Mouse (Mus musculus) neural tube, embryonic 11.5 days (tissue): ENCODE data around the gene Tle2. TPM values are rescaled to one million over a fixed set of nuclear protein-coding genes. Genes with fewer than 3 reads are reported as not detected.
A peak's percentile ranks its signal among the peaks of the same experiment; 100 is the strongest.

ENCODE experiments used
- ATAC-seq: fragments of 200-750 bp; cut with Nextera tagmentation; 2 replicates; pipeline ENCODE4 v1.8.0; 2017; ENCODE audit warnings: moderate number of reproducible peaks, mild to moderate bottlenecking, moderate TSS enrichment, moderate library complexity; ENCODE audit not compliant: insufficient read depth, low FRiP score, low TSS enrichment
- DNase-seq: peaks from one replicate; pipeline ENCODE4 v3.0.0-alpha.2; 2015; ENCODE audit warnings: low spot score
- H3K27ac ChIP-seq: fragments of 300-500 bp; sonication (generic); 2 replicates; pipeline ENCODE4 v1.5.1; 2014; ENCODE audit warnings: low read depth, mild to moderate bottlenecking, low read length
- H3K27me3 ChIP-seq: fragments of 300-500 bp; sonication (generic); 2 replicates; pipeline ENCODE4 v1.6.1; 2014; ENCODE audit warnings: mild to moderate bottlenecking, low read length, mixed read lengths; ENCODE audit not compliant: control insufficient read depth, insufficient read depth
- H3K36me3 ChIP-seq: fragments of 300-500 bp; sonication (generic); 2 replicates; pipeline ENCODE4 v1.6.1; 2014; ENCODE audit warnings: mild to moderate bottlenecking, low read length, moderate library complexity, mixed read lengths; ENCODE audit not compliant: control insufficient read depth, insufficient read depth
- H3K4me1 ChIP-seq: fragments of 300-500 bp; sonication (generic); 2 replicates; pipeline ENCODE4 v1.6.1; 2014; ENCODE audit warnings: low read length, mixed read lengths; ENCODE audit not compliant: control insufficient read depth, insufficient read depth
- H3K4me2 ChIP-seq: fragments of 300-500 bp; sonication (generic); 2 replicates; pipeline ENCODE4 v1.6.1; 2014; ENCODE audit warnings: low read depth, mild to moderate bottlenecking, moderate library complexity
- H3K4me3 ChIP-seq: fragments of 300-500 bp; sonication (generic); 2 replicates; pipeline ENCODE4 v1.5.1; 2014; ENCODE audit warnings: low read depth, low read length
- H3K9ac ChIP-seq: fragments of 300-500 bp; sonication (generic); 2 replicates; pipeline ENCODE4 v1.6.1; 2014; ENCODE audit warnings: mild to moderate bottlenecking, low read length
- H3K9me3 ChIP-seq: fragments of 300-500 bp; sonication (generic); 2 replicates; pipeline ENCODE4 v1.6.1; 2016; ENCODE audit warnings: low read length; ENCODE audit not compliant: control insufficient read depth
- WGBS: fragments of 180-500 bp; shearing (Covaris S2); extraction: QIAGEN DNeasy Blood & Tissue Kit; methylation state at CpG from one replicate; pipeline ENCODE4 v1.1.7; 2014; 5-methylcytosine and 5-hydroxymethylcytosine counted together
- polyA plus RNA-seq: library from polyadenylated mRNA; unstranded; fragments of >200 nt; fragmentation: Nextera tagmentation; extraction: Ambion mirVana; gene quantifications from 2 replicates; pipeline ENCODE4 v1.2.1, GENCODE M21; 2014

Tle2 gene
- polyA plus RNA-seq, 1 experiment from 2014 or later = 7.0 TPM

DNA sequence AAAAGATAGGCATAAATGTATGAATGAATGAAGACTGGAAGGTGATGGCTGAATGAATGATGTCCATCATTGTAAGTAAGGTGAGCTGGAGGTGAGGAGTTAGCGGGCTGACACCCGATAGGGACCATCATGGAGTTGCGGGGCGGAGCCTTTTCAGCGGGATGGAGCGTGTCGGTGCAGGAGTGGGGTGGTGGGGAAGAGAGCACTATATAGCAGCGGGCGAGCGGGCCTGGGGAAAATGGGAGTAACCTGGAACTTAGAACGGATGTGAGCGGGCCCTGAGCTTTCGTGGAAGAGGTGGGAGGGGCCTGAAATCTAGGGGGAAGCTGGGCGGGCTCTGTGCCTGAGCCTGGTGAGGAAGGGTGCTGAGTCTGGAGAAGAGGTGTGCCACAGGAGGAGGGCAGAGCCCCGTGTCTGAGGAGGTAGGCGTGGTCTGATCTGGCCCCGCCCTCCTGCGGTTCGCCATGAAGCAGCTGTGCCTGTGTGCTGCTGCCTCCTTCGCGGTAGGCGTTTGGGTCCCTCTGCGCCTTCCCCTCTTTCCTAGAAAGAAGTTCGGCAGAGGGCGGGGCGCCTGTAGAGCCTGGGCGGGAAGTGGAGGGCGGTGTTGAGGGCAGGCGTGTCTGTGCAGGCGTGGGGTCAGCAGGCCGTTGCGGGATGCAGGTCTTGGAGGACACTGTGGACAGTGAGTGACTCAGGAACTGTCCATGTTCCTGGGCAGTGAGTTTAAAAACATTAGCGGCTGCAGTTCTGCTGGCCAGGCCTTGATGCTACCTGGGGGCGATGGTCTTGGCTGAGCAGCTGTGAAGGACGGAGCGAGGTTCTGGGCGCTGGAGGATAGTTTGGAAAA is 59.1 kb downstream of the Tle2 start:
- Histone ChIP-seq H3K36me3 (no peaks in the 10 kb centered on the region), H3K27ac (no peak overlapping the region), H3K9ac (peak overlapping the region; percentile 57), H3K4me1 (no peaks in the 10 kb centered on the region), H3K27me3 (no peaks in the 10 kb centered on the region), H3K4me2 (peak overlapping the region; percentile 65), H3K9me3 (no peaks in the 10 kb centered on the region), H3K4me3 (peak overlapping the region; percentile 35)
- 2% methylated on average over 37 of the region's 37 CpGs for WGBS
- DNase-seq = peak; percentile 89
- peak; percentile 84 for ATAC-seq

- Histone ChIP-seq H3K4me2 (no peak overlapping the region), H3K27me3 (no peaks in the 10 kb centered on the region), H3K4me3 (no peak overlapping the region), H3K27ac (no peak overlapping the region), H3K9ac (no peak overlapping the region), H3K4me1 (no peaks in the 10 kb centered on the region), H3K9me3 (no peaks in the 10 kb centered on the region), H3K36me3 (no peaks in the 10 kb centered on the region)
- no peak for DNase-seq
- 20% methylated on average over 8 of the region's 8 CpGs for WGBS
- ATAC-seq = no peak
Observed at GRCm38 (mm10) chr10:81636338-81636737, 62.0 kb downstream of the Tle2 start.

- Histone ChIP-seq H3K9ac (no peak overlapping the region), H3K4me1 (peaks cover 9% of the 10 kb centered on the region; the same call in 1 of the 2 replicates), H3K4me3 (no peak overlapping the region), H3K36me3 (no peaks in the 10 kb centered on the region), H3K27me3 (no peaks in the 10 kb centered on the region), H3K4me2 (no peak overlapping the region), H3K9me3 (no peaks in the 10 kb centered on the region), H3K27ac (no peak overlapping the region)
- ATAC-seq = no peak
- DNase-seq = peak; percentile 6
- 73% methylated on average over 6 of the region's 6 CpGs for WGBS
Observed at GRCm38 (mm10) chr10:81638101-81638500, 63.7 kb downstream of the Tle2 start.

Other genes starting within 250 kb of the Tle2 start
- gene Tbxa2r, start 245.8 kb upstream of the Tle2 start, polyA plus RNA-seq = 1.8 and 2.9 TPM in 2 replicates
- gene Gipc3, start 231.3 kb upstream of the Tle2 start, polyA plus RNA-seq = not detected in 2 replicates
- gene Hmg20b, start 224.1 kb upstream of the Tle2 start, polyA plus RNA-seq = 104 and 110 TPM in 2 replicates
- 5.3 and 5.7 TPM in 2 replicates for gene Mfsd12, start 217.1 kb upstream of the Tle2 start, polyA plus RNA-seq
- 0.20 and 0.50 TPM in 2 replicates for gene 4930404N11Rik, start 208.7 kb upstream of the Tle2 start, polyA plus RNA-seq
- 112 and 120 TPM in 2 replicates for gene Fzr1, start 196.0 kb upstream of the Tle2 start, polyA plus RNA-seq
- gene Dohh, start 190.1 kb upstream of the Tle2 start, polyA plus RNA-seq = 64.1 and 76.1 TPM in 2 replicates
- gene Gm48551, start 190.1 kb upstream of the Tle2 start, polyA plus RNA-seq = 1.7 and 3.0 TPM in 2 replicates
- gene Gm48552, start 185.6 kb upstream of the Tle2 start, polyA plus RNA-seq = 0.97 and 1.3 TPM in 2 replicates
- 1.9 and 3.5 TPM in 2 replicates for gene Smim24, start 181.5 kb upstream of the Tle2 start, polyA plus RNA-seq
- gene Nfic, start 118.9 kb upstream of the Tle2 start, polyA plus RNA-seq = 16.8 TPM in 2 replicates
- 10.6 and 11.1 TPM in 2 replicates for gene Celf5, start 91.9 kb upstream of the Tle2 start, polyA plus RNA-seq
- gene Ncln, start 78.2 kb upstream of the Tle2 start, polyA plus RNA-seq = 66.2 and 74.2 TPM in 2 replicates
- gene S1pr4, start 74.4 kb upstream of the Tle2 start, polyA plus RNA-seq = 0.45 and 0.58 TPM in 2 replicates
- gene Gna15, start 50.3 kb upstream of the Tle2 start, polyA plus RNA-seq = 0.41 TPM in 2 replicates
- 74.6 and 78.8 TPM in 2 replicates for gene Gna11, start 29.4 kb upstream of the Tle2 start, polyA plus RNA-seq
- 266 and 278 TPM in 2 replicates for gene Aes, start 15.1 kb upstream of the Tle2 start, polyA plus RNA-seq
- gene Tle6, start 26.5 kb downstream of the Tle2 start, polyA plus RNA-seq = 6.4 and 7.0 TPM in 2 replicates
- gene BC025920, start 31.7 kb downstream of the Tle2 start, polyA plus RNA-seq = 0.43 and 0.80 TPM in 2 replicates
- gene Sirt6, start 53.2 kb downstream of the Tle2 start, polyA plus RNA-seq = 45.7 and 46.6 TPM in 2 replicates
- gene Ankrd24, start 54.0 kb downstream of the Tle2 start, polyA plus RNA-seq = 4.0 and 4.6 TPM in 2 replicates
- 6.5 and 6.7 TPM in 2 replicates for gene Gm10778, start 74.5 kb downstream of the Tle2 start, polyA plus RNA-seq
- gene Zfp433, start 130.3 kb downstream of the Tle2 start, polyA plus RNA-seq = 17.9 and 18.3 TPM in 2 replicates
- 16.3 and 18.0 TPM in 2 replicates for gene Gm3055, start 196.6 kb downstream of the Tle2 start, polyA plus RNA-seq
- 4.2 and 4.5 TPM in 2 replicates for gene Gm4767, start 237.6 kb downstream of the Tle2 start, polyA plus RNA-seq